Mouse (Mus musculus): Measurements from ENCODE around the gene Gabpb2. TPM values are rescaled to one million over a fixed set of nuclear protein-coding genes. Genes with fewer than 3 reads are reported as not detected.

Gabpb2 gene
- total and polyA plus RNA-seq, 2 experiments from 2014 or later: 3.1 to 6.6 TPM

DNA sequence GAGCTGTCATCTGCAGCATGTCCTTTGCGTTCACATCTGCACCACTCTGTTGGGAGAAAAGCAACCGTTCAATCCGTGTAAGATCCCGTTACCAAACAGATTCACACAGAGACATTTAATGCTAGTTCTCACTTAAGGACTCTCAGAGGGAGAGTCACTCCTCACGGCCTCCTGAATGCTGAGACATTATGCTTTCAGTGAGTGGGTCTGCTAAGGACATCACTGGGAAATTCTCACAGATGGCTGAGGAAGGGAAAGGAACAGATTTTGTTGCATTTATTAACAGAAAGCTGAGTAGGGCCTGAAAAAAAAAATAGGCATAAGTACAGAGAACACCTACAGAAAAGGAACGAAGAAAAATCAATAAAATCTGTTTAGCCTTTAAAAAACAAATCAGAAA is 13.8 kb downstream of the Gabpb2 start:
- Histone ChIP-seq H3K4me2 (ENCODE audit: low read depth, low read length) (no peak overlapping the region), H3K27ac (ENCODE audit: low read depth) (no peak overlapping the region), H3K9ac (replicated peaks; ENCODE audit: low read depth, low read length) (no peak overlapping the region), H3K9me3 (replicated peaks; ENCODE audit: control insufficient read depth, low read length) (no peaks in the 10 kb centered on the region), H3K27me3 (ENCODE audit: control insufficient read depth, insufficient read depth, low read length) (no peaks in the 10 kb centered on the region), H3K4me1 (ENCODE audit: control insufficient read depth, insufficient read depth) (no peaks in the 10 kb centered on the region), H3K4me3 (ENCODE audit: low read depth, low read length) (no peak overlapping the region), H3K36me3 (replicated peaks; ENCODE audit: control insufficient read depth, insufficient read depth, low read length) (peaks cover 84% of the 10 kb centered on the region)
- no peak for TF ChIP-seq CTCF (IDR thresholded peaks at IDR 0.05; ENCODE audit: low read depth)
- no peak for TF ChIP-seq EP300 (IDR thresholded peaks at IDR 0.05; ENCODE audit: low read depth)
- ATAC-seq (ENCODE audit: insufficient read depth, low read depth) (no peak), DNase-seq (ENCODE audit: low spot score) (no peak)
- 89% methylated on average over 6 of the region's 6 CpGs for WGBS

DNA sequence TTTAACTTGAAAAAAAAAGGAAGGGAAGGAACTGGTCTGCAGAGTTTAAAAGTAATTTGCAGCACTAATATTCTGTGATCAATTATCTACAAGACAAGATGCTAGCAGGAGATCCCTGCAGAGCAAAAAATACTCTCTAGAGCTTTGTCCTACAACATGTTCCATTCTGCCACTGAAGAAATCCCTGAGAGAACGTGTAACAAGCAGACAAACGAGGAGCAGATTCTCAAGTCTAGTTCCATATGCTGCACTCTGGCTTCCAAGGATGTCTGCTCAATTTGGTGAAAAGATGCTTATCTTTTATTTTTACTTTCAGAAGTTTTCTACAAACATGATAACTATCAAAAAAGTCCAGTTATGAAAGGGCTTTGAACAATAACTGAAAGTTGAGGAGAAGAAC is 17.2 kb downstream of the Gabpb2 start:
- 83% methylated on average over 2 of the region's 2 CpGs for WGBS
- DNase-seq (ENCODE audit: low spot score) (no peak), ATAC-seq (ENCODE audit: insufficient read depth, low read depth) (no peak)
- Histone ChIP-seq H3K27ac (ENCODE audit: low read depth) (no peak overlapping the region), H3K36me3 (replicated peaks; ENCODE audit: control insufficient read depth, insufficient read depth, low read length) (peaks cover 96% of the 10 kb centered on the region), H3K9me3 (replicated peaks; ENCODE audit: control insufficient read depth, low read length) (no peaks in the 10 kb centered on the region), H3K4me2 (ENCODE audit: low read depth, low read length) (no peak overlapping the region), H3K4me3 (ENCODE audit: low read depth, low read length) (no peak overlapping the region), H3K27me3 (ENCODE audit: control insufficient read depth, insufficient read depth, low read length) (no peaks in the 10 kb centered on the region), H3K4me1 (ENCODE audit: control insufficient read depth, insufficient read depth) (no peaks in the 10 kb centered on the region), H3K9ac (replicated peaks; ENCODE audit: low read depth, low read length) (no peak overlapping the region)
- TF ChIP-seq EP300 (IDR thresholded peaks at IDR 0.05; ENCODE audit: low read depth): no peak
- no peak for TF ChIP-seq CTCF (IDR thresholded peaks at IDR 0.05; ENCODE audit: low read depth)

DNA sequence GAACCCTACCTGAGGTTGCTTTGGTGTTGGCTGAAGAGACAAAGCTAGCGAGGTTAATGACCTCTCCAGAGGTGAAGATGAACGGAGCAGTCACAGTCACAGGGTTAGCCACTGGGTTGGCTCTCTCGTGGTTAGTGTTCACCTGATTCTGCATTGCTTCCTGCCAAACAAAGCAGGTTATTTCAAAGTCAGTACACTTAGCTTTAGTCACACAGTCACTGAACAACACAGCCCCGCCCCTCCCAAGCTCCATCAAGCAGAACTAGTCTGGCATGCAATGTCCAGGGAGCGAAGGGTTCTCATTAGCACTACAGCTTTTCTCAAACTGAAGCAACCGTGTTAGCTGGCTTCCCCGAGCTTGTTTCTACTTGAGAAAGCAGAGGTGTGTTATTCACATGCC is 17.6 kb downstream of the Gabpb2 start:
- no peak for DNase-seq (ENCODE audit: low spot score)
- 88% methylated on average over 7 of the region's 7 CpGs for WGBS
- H3K4me3 ChIP-seq (ENCODE audit: low read depth, low read length): no peak overlapping the region
- TF ChIP-seq CTCF (IDR thresholded peaks at IDR 0.05; ENCODE audit: low read depth) (no peak), EP300 (IDR thresholded peaks at IDR 0.05; ENCODE audit: low read depth) (no peak)
- H3K4me2 ChIP-seq (ENCODE audit: low read depth, low read length): no peak overlapping the region
- peaks cover 93% of the 10 kb centered on the region for H3K36me3 ChIP-seq (replicated peaks; ENCODE audit: control insufficient read depth, insufficient read depth, low read length)
- no peak overlapping the region for H3K27ac ChIP-seq (ENCODE audit: low read depth)
- no peaks in the 10 kb centered on the region for H3K27me3 ChIP-seq (ENCODE audit: control insufficient read depth, insufficient read depth, low read length)
- ATAC-seq (ENCODE audit: insufficient read depth, low read depth): no peak
- no peak overlapping the region for H3K9ac ChIP-seq (replicated peaks; ENCODE audit: low read depth, low read length)
- no peaks in the 10 kb centered on the region for H3K4me1 ChIP-seq (ENCODE audit: control insufficient read depth, insufficient read depth)
- H3K9me3 ChIP-seq (replicated peaks; ENCODE audit: control insufficient read depth, low read length): no peaks in the 10 kb centered on the region

DNA sequence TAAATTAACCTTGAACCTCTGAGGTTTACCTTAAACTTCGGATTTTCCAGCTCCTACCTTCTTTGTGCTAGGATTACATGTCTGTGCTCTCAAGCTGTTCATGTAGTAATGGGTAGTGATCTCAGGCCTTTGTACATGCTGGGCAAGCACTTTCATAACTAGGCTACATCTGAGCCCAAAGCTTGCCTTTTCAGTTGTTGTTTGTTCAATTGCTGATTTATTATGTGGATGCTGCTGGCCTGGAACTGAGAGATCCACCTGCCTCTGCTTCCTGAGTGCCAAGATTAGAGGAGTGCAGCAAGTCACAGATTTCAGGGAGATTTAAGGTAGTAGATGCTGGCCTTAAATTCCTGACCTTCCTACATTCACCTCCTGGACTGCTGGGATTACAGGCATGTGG is 18.6 kb downstream of the Gabpb2 start:
- Histone ChIP-seq H3K27me3 (ENCODE audit: control insufficient read depth, insufficient read depth, low read length) (no peaks in the 10 kb centered on the region), H3K9me3 (replicated peaks; ENCODE audit: control insufficient read depth, low read length) (no peaks in the 10 kb centered on the region), H3K27ac (ENCODE audit: low read depth) (no peak overlapping the region), H3K36me3 (replicated peaks; ENCODE audit: control insufficient read depth, insufficient read depth, low read length) (peaks cover 91% of the 10 kb centered on the region), H3K4me2 (ENCODE audit: low read depth, low read length) (no peak overlapping the region), H3K4me1 (ENCODE audit: control insufficient read depth, insufficient read depth) (no peaks in the 10 kb centered on the region), H3K9ac (replicated peaks; ENCODE audit: low read depth, low read length) (no peak overlapping the region), H3K4me3 (ENCODE audit: low read depth, low read length) (no peak overlapping the region)
- WGBS: 65% methylated on average over 1 of the region's 1 CpGs
- DNase-seq (ENCODE audit: low spot score) (no peak), ATAC-seq (ENCODE audit: insufficient read depth, low read depth) (no peak)
- TF ChIP-seq CTCF (IDR thresholded peaks at IDR 0.05; ENCODE audit: low read depth): no peak
- no peak for TF ChIP-seq EP300 (IDR thresholded peaks at IDR 0.05; ENCODE audit: low read depth)

DNA sequence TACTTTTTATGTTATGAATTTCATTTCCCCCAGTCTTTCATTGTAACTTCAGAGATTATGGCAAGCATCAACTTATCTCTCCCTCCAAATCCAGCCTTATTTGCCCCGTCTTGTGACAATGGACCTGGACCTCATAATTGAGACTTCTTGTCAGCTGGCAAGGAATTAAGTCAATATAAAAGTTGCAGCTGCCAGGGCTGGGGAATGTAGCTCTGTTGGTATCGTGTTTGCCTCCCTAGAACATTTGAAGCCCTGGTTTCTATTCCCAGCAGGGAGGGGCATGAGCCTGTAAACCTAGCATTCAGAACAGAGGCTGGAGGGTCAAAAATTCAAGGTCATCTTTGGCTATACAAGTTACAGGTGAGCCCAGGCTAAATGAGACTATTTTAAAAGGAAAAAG is 21.9 kb downstream of the Gabpb2 start:
- WGBS: 84% methylated on average over 2 of the region's 2 CpGs
- no peak overlapping the region for H3K9ac ChIP-seq (replicated peaks; ENCODE audit: low read depth, low read length)
- no peak overlapping the region for H3K4me3 ChIP-seq (ENCODE audit: low read depth, low read length)
- H3K9me3 ChIP-seq (replicated peaks; ENCODE audit: control insufficient read depth, low read length): no peaks in the 10 kb centered on the region
- ATAC-seq (ENCODE audit: insufficient read depth, low read depth): no peak
- no peak overlapping the region for H3K4me2 ChIP-seq (ENCODE audit: low read depth, low read length)
- no peaks in the 10 kb centered on the region for H3K27me3 ChIP-seq (ENCODE audit: control insufficient read depth, insufficient read depth, low read length)
- no peak overlapping the region for H3K27ac ChIP-seq (ENCODE audit: low read depth)
- DNase-seq (ENCODE audit: low spot score): no peak
- H3K36me3 ChIP-seq (replicated peaks; ENCODE audit: control insufficient read depth, insufficient read depth, low read length): peaks cover 77% of the 10 kb centered on the region
- H3K4me1 ChIP-seq (ENCODE audit: control insufficient read depth, insufficient read depth): no peaks in the 10 kb centered on the region
- no peak for TF ChIP-seq CTCF (IDR thresholded peaks at IDR 0.05; ENCODE audit: low read depth)

DNA sequence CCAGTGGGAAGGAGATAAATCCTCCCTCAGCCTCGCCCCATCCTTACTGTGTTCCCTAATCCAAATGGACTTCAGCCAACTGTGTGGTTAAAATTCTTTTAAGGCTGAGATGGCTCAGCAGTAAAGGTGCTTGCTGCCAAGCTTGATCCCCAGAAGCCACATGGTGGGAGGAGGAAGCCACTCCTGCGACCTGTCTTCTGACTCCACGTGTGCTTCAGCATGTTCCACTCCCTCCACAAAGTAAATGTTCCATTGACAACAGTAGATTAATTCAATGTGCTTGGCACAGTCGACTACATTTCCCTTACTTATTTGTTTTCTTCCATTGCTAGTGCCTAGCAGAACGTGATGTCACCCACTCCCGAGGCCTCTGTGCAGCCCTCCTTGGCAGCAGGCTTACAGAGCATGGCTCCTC is 23.0 kb downstream of the Gabpb2 start:
- DNase-seq (ENCODE audit: low spot score): no peak
- Histone ChIP-seq H3K9me3 (replicated peaks; ENCODE audit: control insufficient read depth, low read length) (no peaks in the 10 kb centered on the region), H3K9ac (replicated peaks; ENCODE audit: low read depth, low read length) (no peak overlapping the region), H3K4me2 (ENCODE audit: low read depth, low read length) (no peak overlapping the region), H3K27me3 (ENCODE audit: control insufficient read depth, insufficient read depth, low read length) (no peaks in the 10 kb centered on the region), H3K4me1 (ENCODE audit: control insufficient read depth, insufficient read depth) (no peaks in the 10 kb centered on the region), H3K36me3 (replicated peaks; ENCODE audit: control insufficient read depth, insufficient read depth, low read length) (peaks cover 75% of the 10 kb centered on the region), H3K4me3 (ENCODE audit: low read depth, low read length) (no peak overlapping the region), H3K27ac (ENCODE audit: low read depth) (no peak overlapping the region)
- TF ChIP-seq CTCF (IDR thresholded peaks at IDR 0.05; ENCODE audit: low read depth) (no peak), EP300 (IDR thresholded peaks at IDR 0.05; ENCODE audit: low read depth) (no peak)
- 66% methylated on average over 6 of the region's 6 CpGs for WGBS
- ATAC-seq (ENCODE audit: insufficient read depth, low read depth): no peak
